Mouse (Mus musculus) MEL-GATA-1-ER (cell line): ENCODE results near the gene Kctd3.
A peak's percentile ranks its signal among the peaks of the same experiment; 100 is the strongest.

Experiments used
- DNase-seq: peaks from one replicate; pipeline ENCODE4 v3.0.0-alpha.2; 2012; ENCODE audit warnings: low read depth; ENCODE audit errors: extremely low read depth

The Kctd3 gene

GRCm38 (mm10) chr1:189010671-189011070, 3.0 kb upstream of the Kctd3 start:
- no peak for DNase-seq

- no peak for DNase-seq
Observed at GRCm38 (mm10) chr1:189007980-189008324, 311 bp upstream of the Kctd3 start.

GRCm38 (mm10) chr1:189006826-189007225, 815 bp downstream of the Kctd3 start:
- DNase-seq: no peak

- no peak for DNase-seq
Observed at GRCm38 (mm10) chr1:189006267-189006666, 1.4 kb downstream of the Kctd3 start.

GRCm38 (mm10) chr1:189004774-189005173, 2.9 kb downstream of the Kctd3 start:
- no peak for DNase-seq

GRCm38 (mm10) chr1:189001815-189002214, 5.8 kb downstream of the Kctd3 start:
- DNase-seq: no peak

GRCm38 (mm10) chr1:188999981-189000380, 7.7 kb downstream of the Kctd3 start:
- no peak for DNase-seq

GRCm38 (mm10) chr1:188997921-188998320, 9.7 kb downstream of the Kctd3 start:
- no peak for DNase-seq

- no peak for DNase-seq
Observed at GRCm38 (mm10) chr1:188993218-188993617, 14.4 kb downstream of the Kctd3 start.

GRCm38 (mm10) chr1:188980050-188980449, 27.6 kb downstream of the Kctd3 start:
- peak; percentile 23 for DNase-seq

GRCm38 (mm10) chr1:188973926-188974325, 33.7 kb downstream of the Kctd3 start:
- DNase-seq: no peak

GRCm38 (mm10) chr1:188973078-188973477, 34.6 kb downstream of the Kctd3 start:
- DNase-seq: no peak

GRCm38 (mm10) chr1:188952501-188952900, 55.1 kb downstream of the Kctd3 start:
- DNase-seq: no peak

GRCm38 (mm10) chr1:188951091-188951490, 56.5 kb downstream of the Kctd3 start:
- DNase-seq: no peak

- DNase-seq: no peak
Observed at GRCm38 (mm10) chr1:188948276-188948675, 59.4 kb downstream of the Kctd3 start.

- peak; percentile 6 for DNase-seq
Observed at GRCm38 (mm10) chr1:188947794-188948193, 59.8 kb downstream of the Kctd3 start.

- no peak for DNase-seq
Observed at GRCm38 (mm10) chr1:188946849-188947248, 60.8 kb downstream of the Kctd3 start.

- DNase-seq: no peak
Observed at GRCm38 (mm10) chr1:188945326-188945725, 62.3 kb downstream of the Kctd3 start.

- DNase-seq: no peak
Observed at GRCm38 (mm10) chr1:188937246-188937780, 70.3 kb downstream of the Kctd3 start.
